In the genomic region with DNA sequence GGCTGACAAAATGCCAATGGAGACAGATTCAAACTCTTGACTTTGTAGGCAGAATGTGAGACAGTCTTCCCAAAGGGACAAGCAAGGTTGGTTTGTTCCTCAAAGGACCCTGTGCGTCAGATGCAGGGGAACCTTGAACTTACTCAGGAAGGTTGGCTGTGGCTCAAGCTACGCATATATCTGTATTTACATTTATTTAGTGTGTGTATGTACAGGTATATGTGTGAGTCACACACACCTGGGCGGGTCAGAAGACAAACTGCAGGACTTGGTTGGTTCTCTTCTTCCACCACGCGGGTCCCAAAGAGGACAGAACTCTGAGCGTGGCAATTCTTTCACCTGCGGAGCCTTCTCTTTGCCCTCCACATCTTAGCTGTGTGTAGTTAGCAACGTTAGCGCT, we compare ENCODE assay signal across 14 mouse cellular contexts.
"Had no signal": no experiment of that assay in that cellular context is flagged by ENCODE, and none has a peak within 500 bp of the region (broad histone marks: within the 10 kb centered on the region; RNA-seq: fewer than 3 reads in every experiment).

No protein-coding gene starts in this region.

- H3K9ac ChIP-seq: neural tube, embryonic 13.5 days; neural tube, embryonic 15.5 days; stomach, embryonic 15.5 days had no signal

- H3K4me2 ChIP-seq: neural tube, embryonic 13.5 days; neural tube, embryonic 15.5 days; stomach, embryonic 15.5 days had no signal

- H3K9me3 ChIP-seq: neural tube, embryonic 13.5 days; neural tube, embryonic 15.5 days; stomach, embryonic 15.5 days had no signal

- H3K27ac ChIP-seq: neural tube, embryonic 13.5 days; neural tube, embryonic 15.5 days; stomach, embryonic 15.5 days had no signal

- H3K36me3 ChIP-seq: neural tube, embryonic 13.5 days; stomach, embryonic 15.5 days had no signal

- DNase-seq: retina, postnatal 1 day; right cerebral cortex, postnatal 14 days; right cerebral cortex, postnatal 25 days; right cerebral cortex, postnatal 4 days; spleen, adult 18-20 months; thymus, adult 18-20 months; thymus, adult 2 months; thymus, postnatal 14 days; thymus, postnatal 25 days; thymus, postnatal 36 days; thymus, postnatal 4 days had no signal

- H3K27me3 ChIP-seq: neural tube, embryonic 13.5 days; neural tube, embryonic 15.5 days; stomach, embryonic 15.5 days had no signal

- H3K4me3 ChIP-seq: neural tube, embryonic 13.5 days; neural tube, embryonic 15.5 days; stomach, embryonic 15.5 days had no signal
